Mouse (Mus musculus) embryonic facial prominence, embryonic 15.5 days (tissue): Measurements from ENCODE around the gene Znrf2. TPM values are rescaled to one million over a fixed set of nuclear protein-coding genes. Genes with fewer than 3 reads are reported as not detected.

ENCODE experiments used
- ATAC-seq: fragments of 200-750 bp; cut with Nextera tagmentation; 2 replicates; pipeline ENCODE4 v1.8.0; 2017; ENCODE audit warnings: low read depth, moderate TSS enrichment; ENCODE audit not compliant: insufficient number of reproducible peaks, low FRiP score, low TSS enrichment
- H3K27ac ChIP-seq: fragments of 300-500 bp; sonication (generic); replicated peaks from 2 replicates; pipeline ENCODE4 v1.5.1; 2015; ENCODE audit warnings: mild to moderate bottlenecking, inconsistent platforms
- H3K27me3 ChIP-seq: fragments of 300-500 bp; sonication (generic); 2 replicates; pipeline ENCODE4 v1.6.1; 2015; ENCODE audit warnings: inconsistent platforms
- H3K36me3 ChIP-seq: fragments of 300-500 bp; sonication (generic); 2 replicates; pipeline ENCODE4 v1.6.1; 2015; ENCODE audit warnings: mild to moderate bottlenecking, inconsistent platforms
- H3K4me1 ChIP-seq: fragments of 300-500 bp; sonication (generic); 2 replicates; pipeline ENCODE4 v1.6.1; 2015; ENCODE audit warnings: inconsistent platforms
- H3K4me2 ChIP-seq: fragments of 300-500 bp; sonication (generic); replicated peaks from 2 replicates; pipeline ENCODE4 v1.6.1; 2015; ENCODE audit warnings: mild to moderate bottlenecking, inconsistent platforms
- H3K4me3 ChIP-seq: fragments of 300-500 bp; sonication (generic); replicated peaks from 2 replicates; pipeline ENCODE4 v1.5.1; 2015; ENCODE audit warnings: mild to moderate bottlenecking, inconsistent platforms
- H3K9ac ChIP-seq: fragments of 300-500 bp; sonication (generic); 2 replicates; pipeline ENCODE4 v1.6.1; 2015; ENCODE audit warnings: inconsistent platforms
- H3K9me3 ChIP-seq: fragments of 300-500 bp; sonication (generic); replicated peaks from 2 replicates; pipeline ENCODE4 v1.6.1; 2016; ENCODE audit warnings: inconsistent platforms
- WGBS: fragments of 180-500 bp; shearing (Covaris S2); methylation state at CpG from one replicate; pipeline ENCODE4 v1.1.7; 2015; 5-methylcytosine and 5-hydroxymethylcytosine counted together
- polyA plus RNA-seq: library from polyadenylated mRNA; unstranded; fragments of >200 nt; fragmentation: Nextera tagmentation; extraction: Ambion mirVana; gene quantifications from 2 replicates; pipeline ENCODE4 v1.2.1, GENCODE M21; 2015

Gene Znrf2
- polyA plus RNA-seq, 1 experiment from 2014 or later = 3.9 TPM

GRCm38 (mm10) chr6:54940126-54940525, 123.4 kb downstream of the Znrf2 start:
- peaks cover 21% of the 10 kb centered on the region for H3K27me3 ChIP-seq
- H3K4me2 ChIP-seq = no peak overlapping the region
- no peaks in the 10 kb centered on the region for H3K9me3 ChIP-seq
- H3K27ac ChIP-seq = no peak overlapping the region
- peaks cover 11% of the 10 kb centered on the region; the same call in 1 of the 2 replicates for H3K4me1 ChIP-seq
- H3K9ac ChIP-seq = no peak overlapping the region
- no peak overlapping the region for H3K4me3 ChIP-seq
- H3K36me3 ChIP-seq = peaks cover 9% of the 10 kb centered on the region; the same call in 1 of the 2 replicates
- WGBS = 57% methylated on average over 7 of the region's 7 CpGs
- no peak for ATAC-seq

GRCm38 (mm10) chr6:54941149-54941548, 124.4 kb downstream of the Znrf2 start:
- WGBS = 90% methylated on average over 6 of the region's 6 CpGs
- Histone ChIP-seq H3K27me3 (peaks cover 21% of the 10 kb centered on the region), H3K4me2 (no peak overlapping the region), H3K27ac (no peak overlapping the region), H3K4me1 (peaks cover 11% of the 10 kb centered on the region; the same call in 1 of the 2 replicates), H3K36me3 (peaks cover 6% of the 10 kb centered on the region; the same call in 1 of the 2 replicates), H3K9me3 (no peaks in the 10 kb centered on the region), H3K4me3 (no peak overlapping the region), H3K9ac (no peak overlapping the region)
- ATAC-seq = no peak

Other genes starting within 250 kb of the Znrf2 start
- gene Plekha8, start 221.8 kb upstream of the Znrf2 start, polyA plus RNA-seq = 6.7 and 6.9 TPM in 2 replicates
- 54.7 and 59.1 TPM in 2 replicates for gene Fkbp14, start 219.6 kb upstream of the Znrf2 start, polyA plus RNA-seq
- gene Mturn, start 135.3 kb upstream of the Znrf2 start, polyA plus RNA-seq = 11.1 and 12.2 TPM in 2 replicates
- gene Nod1, start 155.7 kb downstream of the Znrf2 start, polyA plus RNA-seq = 8.8 and 10.6 TPM in 2 replicates
- gene Ggct, start 176.0 kb downstream of the Znrf2 start, polyA plus RNA-seq = 23.6 and 24.1 TPM in 2 replicates
- gene Gars, start 221.1 kb downstream of the Znrf2 start, polyA plus RNA-seq = 131 and 134 TPM in 2 replicates